Mouse (Mus musculus) left cerebral cortex, postnatal 25 days (tissue): ENCODE measurements at regions not wholly inside any gene's neighbourhood (a gene's known extent, or its start where the extent isn't known, plus 50 kb on each side); places are given as distances from the start of the nearest gene placed in this dataset.
A peak's percentile ranks its signal among the peaks of the same experiment; 100 is the strongest.

Experiments used
- DNase-seq, 2 experiments: peaks; one replicate each; pipeline ENCODE4 v3.0.0; 2022; ENCODE audit warnings: low spot score in 2 of 2, mixed read lengths in 1 of 2
- intact Hi-C: fragments of 180-260 bp; cut with DNase I; formaldehyde crosslinking; loops from one replicate; pipeline ENCODE4 v1.15.1; 2025

GRCm38 (mm10) chr15:96231969-96232368 lies 55.3 kb upstream of the Arid2 start:
- intact Hi-C loops = no loop called here
- no peak for DNase-seq

GRCm38 (mm10) chr15:96233113-96233512 lies 54.2 kb upstream of the Arid2 start:
- intact Hi-C loops = no loop called here
- DNase-seq = no peak

- DNase-seq = peak in 1 of 2 experiments; percentile 23
- intact Hi-C loops = no loop called here
Observed at GRCm38 (mm10) chr15:96234783-96235182, 52.5 kb upstream of the Arid2 start.
